Mouse (Mus musculus): ENCODE measurements around the gene Exosc1. TPM values are rescaled to one million over a fixed set of nuclear protein-coding genes. Genes with fewer than 3 reads are reported as not detected.

Exosc1 gene
- total RNA-seq, 1 experiment: 48.2 TPM

- peaks cover 0 to 2% of the 10 kb centered on the region in 2 experiments; a peak in 1 of 4 replicates for H3K4me1 ChIP-seq (ENCODE audit: control insufficient read depth in 2 of 2, insufficient read depth in 2 of 2, low read length in 2 of 2, poor library complexity in 1 of 2)
- peaks cover 64% of the 10 kb centered on the region for H3K36me3 ChIP-seq (ENCODE audit: control insufficient read depth, insufficient read depth, low read length, poor library complexity, severe bottlenecking)
- in situ Hi-C loops (cut with MboI; ENCODE audit: low sequenced_read_pairs in 2 of 2, unreplicated experiment in 2 of 2): no loop called here
- no peak overlapping the region for H3K9ac ChIP-seq (ENCODE audit: insufficient read depth, low read depth, low read length, poor library complexity, severe bottlenecking)
- TF ChIP-seq ZC3H11A (IDR thresholded peaks at IDR 0.05; ENCODE audit: borderline replicate concordance, low read depth, low read length) (no peak), HCFC1 (IDR thresholded peaks at IDR 0.05; ENCODE audit: borderline replicate concordance, insufficient read depth, low read length) (no peak), CHD2 (IDR thresholded peaks at IDR 0.05; ENCODE audit: low read depth, low read length) (no peak), ZNF384 (IDR thresholded peaks at IDR 0.05; ENCODE audit: low read depth, low read length) (no peak), MAFK (IDR thresholded peaks at IDR 0.05; ENCODE audit: insufficient read depth, low read depth, low read length) (no peak)
- no peak overlapping the region for H3K27ac ChIP-seq (ENCODE audit: insufficient read depth, low read depth, low read length, poor library complexity, severe bottlenecking)
- DNase-seq (ENCODE audit: low read depth, low spot score): no peak
- H3K9me3 ChIP-seq (ENCODE audit: control insufficient read depth, insufficient read depth, low read depth, low read length): no peaks in the 10 kb centered on the region
- H3K4me3 ChIP-seq (ENCODE audit: insufficient read depth in 1 of 2, low read depth in 1 of 2, low read length in 2 of 2, poor library complexity in 1 of 2, severe bottlenecking in 1 of 2): no peak overlapping the region
These were observed 51.4 kb downstream of the Exosc1 start for GRCm38 (mm10) chr19:41881842-41882241.

GRCm38 (mm10) chr19:41874356-41874755 is 58.9 kb downstream of the Exosc1 start:
- Histone ChIP-seq H3K36me3 (ENCODE audit: control insufficient read depth, insufficient read depth, low read length, poor library complexity, severe bottlenecking) (peaks cover 69% of the 10 kb centered on the region), H3K27ac (ENCODE audit: insufficient read depth, low read depth, low read length, poor library complexity, severe bottlenecking) (no peak overlapping the region), H3K9ac (ENCODE audit: insufficient read depth, low read depth, low read length, poor library complexity, severe bottlenecking) (no peak overlapping the region), H3K9me3 (ENCODE audit: control insufficient read depth, insufficient read depth, low read depth, low read length) (no peaks in the 10 kb centered on the region), H3K4me1 (ENCODE audit: control insufficient read depth in 2 of 2, insufficient read depth in 2 of 2, low read length in 2 of 2, poor library complexity in 1 of 2) (no peaks in the 10 kb centered on the region), H3K4me3 (ENCODE audit: insufficient read depth in 1 of 2, low read depth in 1 of 2, low read length in 2 of 2, poor library complexity in 1 of 2, severe bottlenecking in 1 of 2) (no peak overlapping the region)
- in situ Hi-C loops (cut with MboI; ENCODE audit: low sequenced_read_pairs in 2 of 2, unreplicated experiment in 2 of 2): no loop called here
- DNase-seq (ENCODE audit: low read depth, low spot score): no peak
- TF ChIP-seq ZNF384 (IDR thresholded peaks at IDR 0.05; ENCODE audit: low read depth, low read length) (no peak), HCFC1 (IDR thresholded peaks at IDR 0.05; ENCODE audit: borderline replicate concordance, insufficient read depth, low read length) (no peak), CHD2 (IDR thresholded peaks at IDR 0.05; ENCODE audit: low read depth, low read length) (no peak), ZC3H11A (IDR thresholded peaks at IDR 0.05; ENCODE audit: borderline replicate concordance, low read depth, low read length) (no peak), MAFK (IDR thresholded peaks at IDR 0.05; ENCODE audit: insufficient read depth, low read depth, low read length) (no peak)

Other genes starting within 250 kb of the Exosc1 start
- 1.2 and 1.4 TPM in 2 replicates for gene Slit1, start 189.8 kb downstream of the Exosc1 start, total RNA-seq (2012; rRNA removed)
- gene Arhgap19, start 131.4 kb downstream of the Exosc1 start, total RNA-seq (2012; rRNA removed): 31.7 and 32.5 TPM in 2 replicates
- gene Frat1, start 103.5 kb downstream of the Exosc1 start, total RNA-seq (2012; rRNA removed): 2.5 and 3.5 TPM in 2 replicates
- 4.5 and 7.0 TPM in 2 replicates for gene Frat2, start 85.3 kb downstream of the Exosc1 start, total RNA-seq (2012; rRNA removed)
- gene Rrp12, start 37.2 kb downstream of the Exosc1 start, total RNA-seq (2012; rRNA removed): 48.6 and 55.6 TPM in 2 replicates
- gene Pgam1, start 21.5 kb downstream of the Exosc1 start, total RNA-seq (2012; rRNA removed): 762 and 881 TPM in 2 replicates
- 62.7 and 73.7 TPM in 2 replicates for gene Zdhhc16, start 57 bp upstream of the Exosc1 start, total RNA-seq (2012; rRNA removed)
- 59.6 and 91.5 TPM in 2 replicates for gene Mms19, start 47.7 kb upstream of the Exosc1 start, total RNA-seq (2012; rRNA removed)
- 14.4 and 18.2 TPM in 2 replicates for gene Ubtd1, start 48.3 kb upstream of the Exosc1 start, total RNA-seq (2012; rRNA removed)
- 0.45 TPM in 1 of 2 replicates, not detected in the other for gene Ankrd2, start 102.6 kb upstream of the Exosc1 start, total RNA-seq (2012; rRNA removed)
- gene Hoga1, start 112.2 kb upstream of the Exosc1 start, total RNA-seq (2012; rRNA removed): 0.89 and 1.6 TPM in 2 replicates
- gene 4933411K16Rik, start 118.8 kb upstream of the Exosc1 start, total RNA-seq (2012; rRNA removed): 0.62 and 0.69 TPM in 2 replicates
- 2.9 and 3.1 TPM in 2 replicates for gene Morn4, start 152.9 kb upstream of the Exosc1 start, total RNA-seq (2012; rRNA removed)
- gene Pi4k2a, start 157.0 kb upstream of the Exosc1 start, total RNA-seq (2012; rRNA removed): 23.2 and 23.4 TPM in 2 replicates
- 98.8 and 99.2 TPM in 2 replicates for gene Avpi1, start 195.6 kb upstream of the Exosc1 start, total RNA-seq (2012; rRNA removed)
- gene Marveld1, start 214.0 kb upstream of the Exosc1 start, total RNA-seq (2012; rRNA removed): 39.8 and 56.3 TPM in 2 replicates
- 45.9 and 78.1 TPM in 2 replicates for gene Zfyve27, start 230.5 kb upstream of the Exosc1 start, total RNA-seq (2012; rRNA removed)